Mouse (Mus musculus) MEL (cell line): ENCODE results near the gene Uspl1. TPM values are rescaled to one million over a fixed set of nuclear protein-coding genes. Genes with fewer than 3 reads are reported as not detected.

Source experiments
- DNase-seq: peaks from one replicate; pipeline ENCODE4 v3.0.0; 2011; ENCODE audit warnings: low read depth, low spot score
- H3K27ac ChIP-seq: 2 replicates; pipeline ENCODE4 v1.5.1; 2012; ENCODE audit warnings: low read depth, mild to moderate bottlenecking, control low read depth, low read length, moderate library complexity; ENCODE audit not compliant: control insufficient read depth
- H3K27me3 ChIP-seq, 2 experiments: fragments of 150-350 bp in 1 of 2; sonication (generic) in 1 of 2; 2 replicates each; pipeline ENCODE4 v1.6.1; 2012; ENCODE audit warnings: low read length in 2 of 2, mild to moderate bottlenecking in 2 of 2, improper control_type of control experiment in 1 of 2, moderate library complexity in 1 of 2; ENCODE audit not compliant: insufficient read depth in 2 of 2, control insufficient read depth in 1 of 2
- H3K36me3 ChIP-seq, 2 experiments: 2 replicates each; pipeline ENCODE4 v1.6.1; 2012 to 2014; ENCODE audit warnings: low read length in 2 of 2, improper control_type of control experiment in 1 of 2, inconsistent platforms in 1 of 2, mild to moderate bottlenecking in 1 of 2; ENCODE audit not compliant: insufficient read depth in 2 of 2, control insufficient read depth in 1 of 2
- H3K4me1 ChIP-seq, 2 experiments: fragments of 150-350 bp in 1 of 2; sonication (generic) in 1 of 2; 2 replicates each; pipeline ENCODE4 v1.6.1; 2012; ENCODE audit warnings: low read length in 2 of 2, improper control_type of control experiment in 1 of 2, mild to moderate bottlenecking in 1 of 2; ENCODE audit not compliant: insufficient read depth in 2 of 2, control insufficient read depth in 1 of 2
- H3K4me3 ChIP-seq, 2 experiments: fragments of 150-350 bp in 1 of 2; sonication (generic) in 1 of 2; 2 replicates each; pipeline ENCODE4 v1.5.1; 2012; ENCODE audit warnings: low read depth in 2 of 2, low read length in 2 of 2, mild to moderate bottlenecking in 2 of 2, moderate library complexity in 2 of 2, control low read depth in 1 of 2, improper control_type of control experiment in 1 of 2; ENCODE audit not compliant: control insufficient read depth in 1 of 2, insufficient read depth in 1 of 2
- H3K79me2 ChIP-seq: 2 replicates; pipeline ENCODE4 v1.6.1; 2012; ENCODE audit warnings: mild to moderate bottlenecking, low read length, moderate library complexity; ENCODE audit not compliant: control insufficient read depth, poor library complexity, insufficient read depth
- H3K9ac ChIP-seq: 2 replicates; pipeline ENCODE4 v1.6.1; 2012; ENCODE audit warnings: low read depth, mild to moderate bottlenecking, control low read depth, low read length, moderate library complexity; ENCODE audit not compliant: control insufficient read depth, poor library complexity, severe bottlenecking
- H3K9me3 ChIP-seq: fragments of 150-350 bp; sonication (generic); replicated peaks from 2 replicates; pipeline ENCODE4 v1.6.1; 2012; ENCODE audit warnings: mild to moderate bottlenecking, low read length, improper control_type of control experiment, moderate library complexity; ENCODE audit not compliant: insufficient read depth
- BHLHE40 ChIP-seq: IDR thresholded peaks from 2 replicates; pipeline ENCODE4 v1.6.1; 2012; ENCODE audit warnings: low read depth, mild to moderate bottlenecking, inconsistent platforms, low read length, improper control_type of control experiment, borderline replicate concordance
- CHD2 ChIP-seq: IDR thresholded peaks from 2 replicates; pipeline ENCODE4 v1.6.1; 2011; ENCODE audit warnings: low read length, improper control_type of control experiment
- CTCF ChIP-seq, 3 experiments: IDR thresholded peaks in 2 of 3; conservative IDR thresholded peaks in 1 of 3; 2 replicates each; pipeline ENCODE4 v1.5.1; 2011 to 2012; ENCODE audit warnings: low read length in 3 of 3, low read depth in 2 of 3, mild to moderate bottlenecking in 2 of 3, improper control_type of control experiment in 1 of 3, inconsistent platforms in 1 of 3, mixed read lengths in 1 of 3, moderate library complexity in 1 of 3; ENCODE audit not compliant: control insufficient read depth in 1 of 3, insufficient read depth in 1 of 3, poor library complexity in 1 of 3, severe bottlenecking in 1 of 3
- EP300 ChIP-seq, 2 experiments: IDR thresholded peaks; 2 replicates each; pipeline ENCODE4 v1.6.1; 2011; ENCODE audit warnings: improper control_type of control experiment in 2 of 2, low read length in 2 of 2, low read depth in 1 of 2, mild to moderate bottlenecking in 1 of 2
- HCFC1 ChIP-seq: IDR thresholded peaks from 2 replicates; pipeline ENCODE4 v1.6.1; 2012; ENCODE audit warnings: low read depth, mild to moderate bottlenecking, inconsistent platforms, low read length, improper control_type of control experiment, moderate library complexity
- KAT2A ChIP-seq: conservative IDR thresholded peaks from 2 replicates; pipeline ENCODE4 v1.6.1; 2012; ENCODE audit warnings: low read depth, low read length, improper control_type of control experiment, inconsistent platforms
- MAFK ChIP-seq: IDR thresholded peaks from 2 replicates; pipeline ENCODE4 v1.6.1; 2011; ENCODE audit warnings: low read depth, mild to moderate bottlenecking, low read length, improper control_type of control experiment, borderline replicate concordance
- MAX ChIP-seq: IDR thresholded peaks from 2 replicates; pipeline ENCODE4 v1.6.1; 2011; ENCODE audit warnings: low read length, improper control_type of control experiment
- MEF2A ChIP-seq: IDR thresholded peaks from 2 replicates; pipeline ENCODE4 v1.6.1; 2014; ENCODE audit warnings: low read depth, mild to moderate bottlenecking, inconsistent platforms, low read length, improper control_type of control experiment; ENCODE audit not compliant: poor library complexity, insufficient replicate concordance, severe bottlenecking; ENCODE audit errors: extremely low read depth
- MXI1 ChIP-seq: IDR thresholded peaks from 2 replicates; pipeline ENCODE4 v1.6.1; 2011; ENCODE audit warnings: mild to moderate bottlenecking, low read depth, low read length, improper control_type of control experiment
- MYB ChIP-seq: IDR thresholded peaks from 2 replicates; pipeline ENCODE4 v1.6.1; 2011; ENCODE audit warnings: mild to moderate bottlenecking, low read depth, low read length, improper control_type of control experiment
- MYC ChIP-seq: IDR thresholded peaks from 2 replicates; pipeline ENCODE4 v1.6.1; 2011; ENCODE audit warnings: low read depth, mild to moderate bottlenecking, low read length, improper control_type of control experiment, moderate library complexity
- NELFE ChIP-seq: IDR thresholded peaks from 2 replicates; pipeline ENCODE4 v1.6.1; 2011; ENCODE audit warnings: low read depth, low read length, improper control_type of control experiment
- POLR2A ChIP-seq, 2 experiments: IDR thresholded peaks; 2 replicates each; pipeline ENCODE4 v1.6.1; 2011 to 2012; ENCODE audit warnings: low read length in 2 of 2, mild to moderate bottlenecking in 2 of 2, control low read depth in 1 of 2, improper control_type of control experiment in 1 of 2, low read depth in 1 of 2, moderate library complexity in 1 of 2; ENCODE audit not compliant: control insufficient read depth in 1 of 2, insufficient read depth in 1 of 2, poor library complexity in 1 of 2
- RCOR1 ChIP-seq: IDR thresholded peaks from 2 replicates; pipeline ENCODE4 v1.6.1; 2012; ENCODE audit warnings: low read depth, mild to moderate bottlenecking, inconsistent platforms, low read length, improper control_type of control experiment
- SIN3A ChIP-seq: IDR thresholded peaks from 2 replicates; pipeline ENCODE4 v1.6.1; 2012; ENCODE audit warnings: low read length, improper control_type of control experiment, inconsistent platforms
- TCF12 ChIP-seq: IDR thresholded peaks from 2 replicates; pipeline ENCODE4 v1.6.1; 2014; ENCODE audit warnings: low read depth, mild to moderate bottlenecking, inconsistent platforms, low read length, improper control_type of control experiment, moderate library complexity
- UBTF ChIP-seq: IDR thresholded peaks from 2 replicates; pipeline ENCODE4 v1.6.1; 2012; ENCODE audit warnings: low read depth, mild to moderate bottlenecking, inconsistent platforms, low read length, improper control_type of control experiment, moderate library complexity, borderline replicate concordance; ENCODE audit not compliant: insufficient read depth
- USF2 ChIP-seq, 2 experiments: IDR thresholded peaks; 2 replicates each; pipeline ENCODE4 v1.6.1; 2011 to 2012; ENCODE audit warnings: improper control_type of control experiment in 2 of 2, low read length in 2 of 2, borderline replicate concordance in 1 of 2, inconsistent platforms in 1 of 2, low read depth in 1 of 2, mild to moderate bottlenecking in 1 of 2; ENCODE audit not compliant: insufficient read depth in 1 of 2
- ZC3H11A ChIP-seq: IDR thresholded peaks from 2 replicates; pipeline ENCODE4 v1.6.1; 2012; ENCODE audit warnings: low read depth, mild to moderate bottlenecking, inconsistent platforms, low read length, improper control_type of control experiment
- ZKSCAN1 ChIP-seq: IDR thresholded peaks from 2 replicates; pipeline ENCODE4 v1.6.1; 2012; ENCODE audit warnings: low read depth, mild to moderate bottlenecking, inconsistent platforms, low read length, improper control_type of control experiment, moderate library complexity
- polyA plus RNA-seq, 2 experiments: library from polyadenylated mRNA; stranded (reverse) in 1 of 2; unstranded in 1 of 2; fragments of >175 nt in 1 of 2; fragments of >200 nt in 1 of 2; gene quantifications; 2 replicates each; pipeline versions ENCODE4 v1.2.1 to v1.2.4; 2012; ENCODE audit warnings: low replicate concordance in 2 of 2, low read depth in 1 of 2; ENCODE audit not compliant: insufficient read length in 2 of 2, insufficient read depth in 1 of 2, missing spikeins in 1 of 2
- total RNA-seq: library from RNA; depleted of rRNA; stranded (reverse); fragments of 300-350 nt; gene quantifications from 2 replicates; pipeline ENCODE4 v1.2.3, GENCODE M21; 2012

The Uspl1 gene
- total and polyA plus RNA-seq, 3 experiments = 68.5 to 179 (median 94.4) TPM

DNA sequence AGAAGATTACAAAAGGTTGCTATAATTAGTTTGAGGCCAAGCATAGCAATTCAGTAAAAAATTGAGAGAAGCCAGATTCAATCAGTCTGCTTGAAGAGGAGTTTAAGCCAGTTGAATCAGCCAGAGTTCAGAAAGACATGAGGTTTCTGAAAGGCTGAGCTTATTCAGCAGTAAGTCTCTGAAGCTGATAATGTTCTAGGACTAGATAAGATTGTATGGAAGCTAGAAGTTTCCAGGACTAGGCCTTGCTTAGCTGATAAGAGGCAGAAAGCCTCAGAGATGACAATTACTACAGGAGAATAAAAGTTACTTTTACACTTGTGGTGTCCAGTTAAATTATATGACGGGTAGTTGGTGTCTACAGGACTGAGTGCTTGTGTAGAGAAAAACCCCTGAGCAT, 6.0 kb downstream of the Uspl1 start (continued):
- TF ChIP-seq MEF2A (0 out of 2 replicates have a peak, but pooled peaks have one; percentile 19), EP300 (IDR thresholded peaks at IDR 0.05; ENCODE audit: low read depth in 1 of 2, low read length in 2 of 2) (peak; percentile 71 to 82; a peak in 3 of 4 replicates), MXI1 (peak; percentile 77; the same call in 1 of the 2 replicates), MAFK (peak; percentile 84), MYB (no peak), MAX (no peak), USF2 (IDR thresholded peaks at IDR 0.05; ENCODE audit: borderline replicate concordance in 1 of 2, insufficient read depth in 1 of 2, low read depth in 1 of 2, low read length in 2 of 2) (no peak), RCOR1 (peak; percentile 91)

DNA sequence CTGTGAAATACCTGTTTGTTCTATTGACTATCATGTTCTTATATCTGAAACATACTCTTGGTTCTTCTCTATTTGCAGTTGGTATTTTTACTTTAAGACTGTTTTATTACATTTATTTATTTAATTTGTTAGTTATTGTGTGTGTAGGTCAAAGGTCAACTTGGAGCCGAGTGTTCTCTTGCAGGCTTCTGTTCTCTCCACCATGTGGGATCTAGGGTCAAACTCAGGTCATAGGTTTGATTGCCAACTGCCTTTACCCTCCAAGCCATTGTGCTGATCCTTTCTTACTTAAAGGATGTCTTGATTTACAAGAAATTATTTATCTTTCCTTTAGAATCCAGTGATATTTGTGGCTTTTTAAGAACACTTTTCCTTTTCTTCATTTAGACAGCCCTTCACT, 12.5 kb downstream of the Uspl1 start:
- TF ChIP-seq TCF12 (no peak), NELFE (no peak), RCOR1 (0 out of 2 replicates have a peak, but pooled peaks have one; percentile 3), HCFC1 (no peak), ZC3H11A (no peak), MYC (no peak)
- peaks cover 5 to 6% of the 10 kb centered on the region in 2 experiments; a peak in 2 of 4 replicates for H3K4me1 ChIP-seq
- no peaks in the 10 kb centered on the region for H3K9me3 ChIP-seq
- DNase-seq = no peak
- H3K4me3 ChIP-seq = no peak overlapping the region
- no peaks in the 10 kb centered on the region for H3K27me3 ChIP-seq
- H3K79me2 ChIP-seq = peaks cover 47% of the 10 kb centered on the region
- H3K9ac ChIP-seq = no peak overlapping the region
- peaks cover 24 to 84% of the 10 kb centered on the region in 2 experiments for H3K36me3 ChIP-seq
- H3K27ac ChIP-seq = no peak overlapping the region

DNA sequence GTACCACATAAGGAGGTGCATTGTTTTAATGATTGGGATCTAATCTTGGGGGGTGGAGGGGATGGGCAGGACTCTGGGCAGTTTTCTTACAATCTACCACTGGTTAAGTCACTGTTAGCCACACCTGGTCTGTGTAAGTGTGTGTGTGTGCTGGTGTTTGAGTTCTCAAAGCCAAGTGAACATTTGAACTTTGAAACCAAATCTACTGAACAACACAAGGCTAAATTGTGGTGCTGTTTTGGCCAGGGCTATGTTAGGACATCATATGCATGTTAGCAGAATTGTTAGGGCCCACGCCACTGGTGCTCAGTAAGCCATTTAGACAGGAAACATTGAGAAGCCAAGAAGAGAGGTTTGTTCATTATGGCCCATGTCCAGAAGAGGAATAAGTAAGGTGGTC, 14.6 kb downstream of the Uspl1 start:
- TF ChIP-seq MAX (no peak), CHD2 (no peak), KAT2A (no peak), NELFE (no peak), BHLHE40 (no peak), EP300 (IDR thresholded peaks at IDR 0.05; ENCODE audit: low read depth in 1 of 2, low read length in 2 of 2) (no peak), ZKSCAN1 (no peak), POLR2A (IDR thresholded peaks at IDR 0.05; ENCODE audit: control insufficient read depth in 1 of 2, insufficient read depth in 1 of 2, low read depth in 1 of 2, low read length in 2 of 2, poor library complexity in 1 of 2) (no peak), MYB (no peak), SIN3A (no peak), CTCF (IDR thresholded peaks at IDR 0.05 in 2 of 3, conservative IDR thresholded peaks at IDR 0.05 in 1 of 3; ENCODE audit: control insufficient read depth in 1 of 3, insufficient read depth in 1 of 3, low read depth in 2 of 3, low read length in 3 of 3, poor library complexity in 1 of 3, severe bottlenecking in 1 of 3) (no peak), UBTF (no peak)
- Histone ChIP-seq H3K36me3 (peaks cover 23 to 82% of the 10 kb centered on the region in 2 experiments), H3K4me1 (peaks cover 5 to 6% of the 10 kb centered on the region in 2 experiments; a peak in 2 of 4 replicates)

More for the DNA sequence above, 14.6 kb downstream of the Uspl1 start:
- Histone ChIP-seq H3K9me3 (no peaks in the 10 kb centered on the region), H3K4me3 (no peak overlapping the region), H3K79me2 (peaks cover 42% of the 10 kb centered on the region), H3K27me3 (no peaks in the 10 kb centered on the region), H3K9ac (no peak overlapping the region), H3K27ac (no peak overlapping the region)
- no peak for DNase-seq
